Mouse (Mus musculus): ENCODE measurements around the gene Tm7sf2. TPM values are rescaled to one million over a fixed set of nuclear protein-coding genes. Genes with fewer than 3 reads are reported as not detected.

Tm7sf2 gene
- total RNA-seq, 1 experiment from 2014 or later: 59.9 TPM

DNA sequence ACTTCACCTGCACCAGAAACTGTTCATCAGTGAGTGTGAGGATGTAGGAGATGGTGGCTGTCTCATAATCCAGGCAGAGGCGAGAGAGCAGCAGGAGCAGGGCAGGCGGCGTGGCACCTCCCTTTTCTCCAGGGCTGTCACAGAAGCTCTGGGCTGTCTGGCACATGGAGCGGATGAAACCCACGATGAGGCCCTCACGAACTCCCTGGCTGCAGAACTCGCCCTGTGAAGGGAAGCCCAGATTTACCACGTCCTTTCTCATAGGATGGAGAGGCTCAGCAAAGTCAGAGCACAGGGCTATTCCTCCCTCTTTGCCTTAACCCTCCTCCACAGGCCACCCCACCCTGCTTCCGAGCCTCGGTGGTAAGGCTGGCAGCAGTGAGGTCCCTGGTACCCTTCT lies 1.7 kb upstream of the Tm7sf2 start:
- DNase-seq: no peak

DNA sequence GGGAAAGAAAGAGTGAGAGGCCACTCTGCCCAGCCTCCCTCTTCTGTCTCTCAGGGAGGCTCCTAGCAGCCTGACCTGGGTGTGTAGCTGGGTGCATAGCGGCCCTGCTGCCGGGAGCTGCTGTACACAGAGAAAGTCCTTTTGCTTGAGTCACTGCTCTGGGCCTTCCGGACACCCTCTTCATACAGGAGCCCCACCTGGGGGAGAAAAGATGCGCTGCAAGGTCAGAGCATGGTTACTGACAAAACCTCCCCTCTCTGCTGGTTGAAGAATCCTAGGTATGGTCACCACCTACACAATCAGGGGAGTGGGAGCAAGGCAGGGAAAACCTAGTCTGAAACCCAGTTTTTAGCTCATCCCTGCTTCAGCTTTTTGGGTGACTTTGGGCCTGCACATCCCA lies 778 bp upstream of the Tm7sf2 start:
- no peak for DNase-seq

DNA sequence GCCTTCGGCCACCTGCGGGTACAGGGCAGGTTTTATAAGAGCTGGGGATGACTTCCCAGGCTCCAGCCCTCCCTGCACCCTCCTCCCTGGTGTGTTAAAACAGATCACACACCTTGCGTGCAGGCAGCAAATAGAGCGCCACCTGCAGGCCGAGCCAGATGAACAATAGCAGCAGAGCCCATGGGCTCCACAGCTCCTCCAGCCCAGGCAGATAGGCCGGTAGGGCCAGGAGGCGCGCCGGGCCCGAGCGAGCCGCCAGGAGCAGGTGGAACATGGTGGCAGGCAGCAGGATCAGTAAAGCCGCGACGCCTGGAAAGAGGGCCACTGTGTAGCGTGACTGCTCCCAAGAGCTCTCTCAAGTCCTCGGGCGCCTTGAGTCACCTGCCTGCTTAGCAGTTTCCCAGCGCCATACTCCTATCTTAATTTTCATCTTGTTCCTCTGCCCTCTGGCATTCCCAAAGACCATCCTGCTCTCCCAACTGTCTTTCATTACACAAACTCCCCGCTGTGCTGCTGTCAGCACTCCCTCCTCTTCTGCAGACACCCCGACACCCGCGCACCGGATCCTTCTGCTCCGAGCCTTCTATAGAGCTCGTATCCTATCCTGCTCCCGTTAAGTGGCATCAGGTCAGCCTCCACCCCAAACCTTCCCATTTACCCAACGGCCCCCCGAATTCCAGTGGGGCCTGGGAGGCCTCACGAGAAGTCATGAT lies 1.0 kb downstream of the Tm7sf2 start:
- DNase-seq: peak; percentile 81

DNA sequence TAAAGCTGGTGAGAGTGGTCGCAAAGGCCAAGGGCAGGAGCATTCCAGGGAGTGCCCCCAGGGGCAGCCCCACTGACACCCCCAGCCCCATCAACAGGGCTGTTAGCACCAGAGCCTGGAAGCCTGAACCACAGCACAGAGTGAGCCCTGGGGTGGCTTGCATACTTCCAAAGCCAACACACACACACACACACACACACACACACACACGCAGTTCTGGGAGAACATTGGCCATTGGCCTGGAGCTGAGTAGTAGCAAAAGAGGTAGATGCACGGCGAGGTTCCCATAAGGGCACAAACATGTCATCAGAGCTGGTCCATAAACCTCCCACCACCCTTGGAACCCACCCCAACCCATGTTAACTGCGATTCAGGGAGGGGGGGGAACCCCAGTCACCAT lies 1.6 kb downstream of the Tm7sf2 start:
- no peak for DNase-seq

- DNase-seq: no peak
These were observed 5.1 kb downstream of the Tm7sf2 start for GRCm38 (mm10) chr19:6063081-6063480.

DNA sequence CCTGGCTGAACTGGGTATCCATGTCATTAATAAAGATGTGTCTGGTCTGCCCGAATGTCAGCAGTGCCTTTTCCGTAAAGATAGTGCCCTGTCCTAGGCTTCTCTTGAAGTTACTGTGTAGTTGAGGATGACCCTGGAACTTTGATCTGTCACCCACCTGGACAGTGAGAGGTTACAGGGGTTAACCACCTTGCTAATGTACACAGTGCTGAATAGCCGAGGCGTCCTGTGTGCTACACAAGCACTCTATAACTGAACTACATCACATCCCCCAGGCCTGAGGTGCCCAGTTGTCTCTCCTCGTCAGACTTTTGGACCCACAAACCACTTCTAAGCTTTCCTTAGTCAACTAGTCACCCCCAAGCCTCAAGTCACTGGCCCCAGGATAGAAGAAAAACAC lies 5.8 kb downstream of the Tm7sf2 start:
- no peak for DNase-seq

DNA sequence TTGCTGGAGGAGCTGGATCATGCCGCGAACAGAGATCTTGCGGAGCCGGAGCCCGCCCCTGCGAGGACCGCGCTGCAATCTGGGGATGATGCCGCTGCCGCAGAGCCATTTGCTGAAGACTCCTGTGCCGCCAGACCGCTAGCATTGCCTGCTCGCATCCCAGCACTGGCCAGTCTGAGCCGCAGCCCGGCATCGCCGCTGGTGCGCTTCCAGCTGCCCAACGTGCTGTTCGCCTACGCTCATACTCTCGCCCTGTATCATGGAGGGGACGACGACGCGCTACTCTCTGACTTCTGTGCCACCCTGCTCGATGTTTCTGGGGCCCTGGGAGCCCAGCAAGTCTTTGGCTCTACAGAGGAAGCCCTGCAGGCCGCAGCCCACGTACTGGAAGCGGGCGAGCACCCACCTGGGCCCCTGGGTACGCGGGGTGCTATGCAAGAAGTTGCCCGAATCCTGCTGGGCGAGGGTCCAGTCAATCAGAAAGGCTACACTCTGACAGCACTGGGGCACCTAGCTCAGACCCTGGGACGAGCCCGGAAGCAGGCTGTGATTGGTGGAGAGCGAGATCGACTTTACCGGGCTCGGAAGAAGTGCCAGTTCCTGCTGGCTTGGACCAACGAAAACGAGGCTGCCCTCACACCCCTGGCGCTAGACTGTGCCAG lies 6.4 kb downstream of the Tm7sf2 start:
- DNase-seq: peak; percentile 34

GRCm38 (mm10) chr19:6061021-6061533 lies 7.1 kb downstream of the Tm7sf2 start, which contains the start of gene Znhit2:
TSS of gene Znhit2 (plus strand) at chr19:6061192.
- DNase-seq: peak; percentile 89

GRCm38 (mm10) chr19:6058966-6059365 lies 9.2 kb downstream of the Tm7sf2 start:
- no peak for DNase-seq

DNA sequence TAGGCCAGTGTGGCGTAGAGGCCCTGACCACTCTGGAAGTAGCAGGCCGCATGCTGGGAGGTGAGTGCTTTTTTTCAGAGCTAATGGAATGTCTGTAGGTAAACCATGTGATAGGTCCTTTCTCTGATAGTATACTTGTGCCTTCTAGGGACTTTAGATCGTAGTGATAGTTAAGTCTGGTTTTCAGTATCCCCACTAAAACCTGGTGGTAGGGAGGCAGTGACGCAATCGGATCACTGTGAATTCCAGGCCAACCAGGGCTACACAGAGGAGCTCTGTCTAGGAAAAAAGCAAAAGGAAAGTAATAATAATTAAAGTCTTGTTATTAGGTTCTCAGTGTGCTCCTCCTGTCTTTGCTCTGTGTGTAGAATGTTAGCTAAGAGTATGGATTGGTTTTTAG lies 9.7 kb downstream of the Tm7sf2 start:
- DNase-seq: no peak

DNA sequence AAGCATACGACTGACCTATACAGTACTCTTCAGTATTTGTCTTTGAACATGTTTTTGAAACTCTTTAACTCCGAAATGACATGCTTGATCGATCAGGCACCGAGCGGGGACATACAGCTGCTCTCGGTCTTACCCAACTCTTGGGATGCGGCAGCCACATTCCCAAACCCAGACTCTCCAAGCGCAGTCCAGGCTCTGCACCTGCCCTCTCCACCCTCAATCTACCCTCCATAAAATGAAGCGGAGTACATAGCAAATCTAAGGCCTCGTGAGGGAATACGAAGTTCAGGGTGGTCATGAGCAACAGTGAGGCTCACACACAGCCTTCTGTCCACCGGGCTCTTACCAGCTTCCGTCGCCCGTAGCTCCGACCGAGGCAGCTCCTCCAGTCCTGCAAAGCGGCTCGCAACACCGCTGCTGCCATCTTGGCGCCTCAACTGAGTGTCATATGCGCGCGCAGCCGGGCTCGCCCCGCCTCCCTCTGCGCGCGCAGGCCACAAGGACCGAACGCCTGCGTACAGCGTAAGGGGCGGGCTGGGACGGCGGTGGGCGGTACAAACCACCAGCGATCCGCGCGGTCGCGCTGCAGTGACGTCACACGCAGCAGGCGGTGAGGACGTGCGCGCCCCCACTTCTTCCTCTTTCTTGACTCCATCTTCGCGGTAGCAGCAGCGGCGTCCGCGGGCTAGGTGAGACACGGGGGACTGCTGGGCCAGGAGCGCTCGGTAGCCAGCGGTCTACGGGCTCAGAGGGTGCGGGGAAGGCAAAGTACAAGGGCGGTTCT lies 10.7 kb downstream of the Tm7sf2 start, which contains the start of the genes Mrpl49 and Fau:
Gene Mrpl49, minus strand, starts transcription at position 473 of the 784 bp plus-strand sequence.
Gene Fau, plus strand, starts transcription at position 532 of the 784 bp plus-strand sequence.
- peak; percentile 99 for DNase-seq

DNA sequence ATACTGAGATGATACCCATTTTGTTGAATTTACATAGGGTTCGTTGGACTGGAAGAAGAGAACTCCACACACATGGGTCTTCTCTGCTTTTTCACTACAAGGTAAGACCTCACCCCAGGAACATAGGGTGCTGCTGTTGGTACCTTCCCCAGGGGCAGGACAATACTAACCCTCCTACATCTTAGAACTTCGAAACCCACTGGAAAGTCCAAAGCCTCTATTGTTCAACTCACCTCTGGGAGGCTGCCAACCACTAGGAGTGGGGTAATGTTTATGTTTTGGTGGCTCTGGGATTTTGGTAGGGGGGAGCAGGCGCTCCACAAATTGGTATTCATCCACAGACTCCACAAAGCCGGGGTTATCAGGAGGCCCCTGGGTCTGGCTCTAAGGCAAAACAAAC lies 11.5 kb downstream of the Tm7sf2 start:
- DNase-seq: no peak

- DNase-seq: no peak
These were observed 13.9 kb downstream of the Tm7sf2 start for GRCm38 (mm10) chr19:6054296-6054695.

DNA sequence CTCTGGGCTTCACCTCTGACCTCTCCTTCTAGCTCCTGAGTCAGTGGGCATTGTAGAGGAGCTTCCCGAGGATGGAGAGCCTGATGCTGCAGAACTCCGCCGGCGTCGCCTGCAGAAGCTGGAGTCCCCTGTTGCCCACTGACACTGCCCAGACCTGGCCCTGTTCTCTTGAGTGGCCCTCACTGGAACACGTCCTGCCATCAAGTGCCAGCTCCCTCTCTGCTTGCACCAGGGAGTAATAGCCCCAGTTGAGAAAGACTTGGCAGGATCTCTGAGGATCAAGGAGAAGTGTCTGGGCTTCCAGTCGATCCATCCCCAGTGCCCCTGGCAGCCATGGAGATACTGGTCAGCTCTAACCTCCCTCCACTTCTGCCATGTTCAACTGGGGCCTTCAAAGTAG lies 15.7 kb downstream of the Tm7sf2 start:
- peak; percentile 17 for DNase-seq

GRCm38 (mm10) chr19:6048681-6049410 lies 19.3 kb downstream of the Tm7sf2 start:
- no peak for DNase-seq

- no peak for DNase-seq
These were observed 20.3 kb downstream of the Tm7sf2 start for GRCm38 (mm10) chr19:6047899-6048166.

DNA sequence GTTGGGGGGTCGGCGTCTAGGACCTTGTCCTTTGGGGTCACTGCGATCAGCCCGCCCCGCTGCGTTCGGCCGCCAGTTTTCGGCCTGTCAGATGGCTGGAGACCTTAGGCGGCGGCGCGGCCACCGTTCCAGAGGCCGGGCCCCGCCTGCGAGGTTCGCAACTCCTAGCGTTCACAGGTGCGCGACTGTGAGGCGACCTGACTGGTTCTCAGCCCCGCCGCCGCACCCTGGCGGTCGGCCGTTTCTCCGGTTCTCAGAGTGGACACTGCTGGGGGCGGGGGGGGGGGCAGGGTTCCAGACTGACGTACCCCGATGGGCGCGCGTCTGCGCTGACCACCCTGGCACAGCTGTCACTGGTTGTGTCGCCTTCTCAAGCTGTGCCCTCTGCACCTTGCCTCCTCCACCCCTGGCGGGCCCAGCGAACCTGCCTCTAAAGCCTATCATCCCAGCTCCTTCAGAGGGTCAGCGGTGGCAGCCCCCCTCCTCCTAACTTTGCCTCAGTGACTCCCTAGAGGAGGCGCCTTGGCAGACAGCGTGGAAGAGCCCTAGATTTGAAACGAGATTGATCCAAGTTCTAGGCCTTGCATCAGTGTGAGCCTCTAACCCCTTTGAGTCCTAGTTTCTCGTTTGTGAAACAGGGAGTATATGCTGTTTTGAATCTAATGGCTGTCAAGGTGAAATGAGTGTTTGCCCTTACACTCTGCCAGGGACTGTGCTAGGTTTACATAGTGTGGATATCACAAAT lies 20.8 kb downstream of the Tm7sf2 start:
- no peak for DNase-seq

DNA sequence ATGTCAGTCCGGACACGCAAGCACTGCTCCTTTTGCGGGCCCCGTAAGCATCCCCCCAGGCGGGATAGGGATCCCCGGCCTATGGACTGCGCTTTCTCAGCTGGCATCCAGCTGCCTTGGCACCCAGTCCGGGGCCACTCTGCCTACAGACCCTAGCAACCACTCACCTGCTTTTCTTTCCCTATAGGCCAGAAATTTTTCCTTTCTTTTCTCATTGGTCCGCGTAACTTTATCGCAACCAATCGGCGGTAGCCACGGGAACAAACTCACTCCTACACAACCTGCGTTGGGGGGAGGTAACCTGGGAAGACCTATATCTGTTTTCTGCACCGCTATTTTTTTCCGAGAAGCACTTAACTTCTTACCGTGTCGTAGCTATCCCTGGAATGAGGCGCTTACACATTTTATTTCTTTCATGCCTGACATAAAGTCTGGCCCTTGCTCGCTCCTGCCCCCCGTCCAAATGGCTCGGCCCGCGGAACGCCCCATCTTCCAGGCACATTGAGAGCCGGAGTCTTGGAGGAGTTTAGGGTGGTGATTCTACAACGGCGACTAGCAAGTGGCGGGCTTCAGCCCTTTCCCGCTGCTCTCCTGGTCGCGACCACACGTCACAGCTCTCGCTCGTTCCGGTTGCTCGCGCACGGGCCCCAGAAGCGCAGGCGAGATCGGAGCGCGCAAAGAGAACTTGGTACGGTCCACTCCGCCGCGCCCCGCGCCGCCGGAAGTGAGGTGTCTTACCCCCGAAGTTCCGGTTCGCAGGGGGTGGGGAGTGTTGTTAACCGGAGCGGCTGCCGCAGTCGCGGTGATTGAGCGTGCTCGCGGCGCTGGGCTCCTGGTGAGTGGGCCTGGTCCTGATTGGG lies 21.6 kb downstream of the Tm7sf2 start, which contains the start of gene Syvn1:
Gene Syvn1, plus strand, starts transcription at position 283 of the 860 bp plus-strand sequence.
- peak; percentile 89 for DNase-seq

DNA sequence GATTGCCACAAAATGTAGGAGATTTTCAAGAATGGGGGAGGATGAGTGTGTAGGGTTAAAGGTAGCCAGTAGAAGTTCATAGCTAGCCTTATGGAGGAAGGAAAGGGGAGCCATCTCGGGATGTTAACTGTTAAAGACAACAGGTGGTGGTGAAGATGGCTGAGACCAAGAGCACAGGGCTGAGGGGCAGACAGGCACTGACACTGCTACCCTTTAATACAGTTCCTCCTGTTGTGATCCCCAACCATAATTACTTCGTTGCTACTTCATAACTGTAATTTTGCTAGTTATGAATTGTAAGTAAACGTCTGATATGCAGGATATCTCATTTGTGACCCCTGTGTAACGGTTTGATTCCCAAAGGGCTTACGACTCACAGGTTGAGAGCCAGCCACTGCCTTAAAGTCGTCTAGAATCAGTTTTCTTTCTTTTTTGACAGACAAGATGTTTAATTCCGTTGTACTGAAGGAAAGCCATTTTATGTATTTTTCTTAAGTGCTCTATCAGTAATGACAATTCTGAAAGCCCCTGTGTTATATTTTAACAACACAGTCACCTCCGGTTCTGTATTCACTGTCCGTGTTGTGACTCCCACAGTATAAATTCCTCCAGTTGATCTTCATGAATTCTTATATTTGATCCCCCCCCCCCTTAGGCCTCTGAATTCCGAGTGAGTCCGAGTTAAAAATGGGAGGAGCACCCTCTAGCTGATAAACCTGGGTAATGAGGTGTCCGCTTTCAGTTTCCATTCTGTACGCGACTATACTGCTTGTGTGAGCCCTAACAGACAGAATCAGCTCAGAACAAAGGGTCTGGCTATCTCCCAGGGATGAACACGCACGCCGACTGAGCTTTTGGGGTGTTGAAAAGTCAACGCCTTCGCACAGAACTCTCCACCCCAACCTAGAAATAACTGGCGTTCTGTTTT lies 22.5 kb downstream of the Tm7sf2 start:
- no peak for DNase-seq

Data from adrenal gland, postnatal 25 days (tissue).